Mouse (Mus musculus): ENCODE measurements around the gene Pfkm. TPM values are rescaled to one million over a fixed set of nuclear protein-coding genes. Genes with fewer than 3 reads are reported as not detected.

The Pfkm gene
- polyA plus RNA-seq, 1 experiment, result 391 TPM

DNA sequence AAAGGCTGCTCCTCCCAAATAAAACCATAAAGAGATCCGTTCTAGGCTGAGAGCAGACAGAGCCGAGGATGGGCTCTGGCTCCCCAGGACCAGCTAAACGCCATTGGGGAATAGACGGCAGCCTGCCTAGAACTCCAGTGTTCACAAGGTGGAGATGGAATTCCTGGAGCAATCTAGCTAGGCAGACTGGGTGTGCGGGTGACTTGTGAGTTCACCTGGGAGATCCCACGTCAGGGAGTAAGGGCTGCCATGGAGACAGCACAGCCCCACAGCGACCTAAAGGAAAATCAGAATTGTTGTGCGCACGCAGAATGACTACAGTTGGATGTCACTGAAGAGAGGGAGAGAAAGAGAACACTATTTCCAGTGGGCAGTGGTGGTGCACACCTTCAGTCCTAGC, 23.9 kb upstream of the Pfkm start:
- peaks cover 5% of the 10 kb centered on the region; the same call in 1 of the 2 replicates for H3K4me1 ChIP-seq (ENCODE audit: control insufficient read depth, insufficient read depth, low read length)
- TF ChIP-seq POLR2A (IDR thresholded peaks at IDR 0.05; ENCODE audit: extremely low read depth, insufficient read depth, low read length) (no peak), CTCF (IDR thresholded peaks at IDR 0.05; ENCODE audit: extremely low read depth, insufficient read depth, low read length) (no peak)
- no peak overlapping the region for H3K4me3 ChIP-seq (ENCODE audit: insufficient read depth, low read length)
- no peak overlapping the region for H3K27ac ChIP-seq (ENCODE audit: insufficient read depth, low read length)

DNA sequence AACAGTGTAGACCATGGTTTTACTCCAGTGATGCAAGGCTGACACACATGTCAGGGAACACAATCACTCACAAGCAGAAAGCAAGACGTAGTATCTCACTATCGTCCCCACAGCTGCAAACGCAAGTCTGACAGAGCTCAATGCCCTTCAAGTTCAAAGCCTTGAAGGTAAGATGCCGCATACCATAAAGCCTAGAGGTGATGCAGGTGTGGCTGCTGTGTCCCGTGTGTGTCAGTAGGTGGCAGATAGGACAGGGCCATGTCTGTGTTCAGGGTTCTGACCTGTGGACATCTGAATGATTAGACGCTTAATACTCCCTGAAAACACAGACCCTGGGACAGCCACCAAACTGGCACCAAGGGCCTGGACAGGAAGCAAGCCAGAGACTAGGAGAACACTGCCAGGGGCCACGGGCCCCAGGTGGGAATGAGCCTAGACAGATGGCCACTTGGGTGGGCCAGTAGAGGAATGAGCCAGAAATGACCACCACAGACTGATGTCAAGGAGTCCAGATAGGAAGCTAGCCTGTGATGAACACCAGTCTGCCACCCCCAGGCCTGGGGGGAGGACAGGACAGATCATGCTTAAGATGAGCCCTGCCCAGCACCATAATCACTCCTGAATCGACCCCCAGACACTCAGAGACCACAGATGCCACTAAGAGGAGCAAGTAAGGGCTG, 22.7 kb upstream of the Pfkm start:
- no peak overlapping the region for H3K27ac ChIP-seq (ENCODE audit: insufficient read depth, low read length)
- H3K4me1 ChIP-seq (ENCODE audit: control insufficient read depth, insufficient read depth, low read length), result peaks cover 5% of the 10 kb centered on the region; the same call in 1 of the 2 replicates
- no peak overlapping the region for H3K4me3 ChIP-seq (ENCODE audit: insufficient read depth, low read length)
- TF ChIP-seq POLR2A (IDR thresholded peaks at IDR 0.05; ENCODE audit: extremely low read depth, insufficient read depth, low read length) (no peak), CTCF (IDR thresholded peaks at IDR 0.05; ENCODE audit: extremely low read depth, insufficient read depth, low read length) (no peak)

DNA sequence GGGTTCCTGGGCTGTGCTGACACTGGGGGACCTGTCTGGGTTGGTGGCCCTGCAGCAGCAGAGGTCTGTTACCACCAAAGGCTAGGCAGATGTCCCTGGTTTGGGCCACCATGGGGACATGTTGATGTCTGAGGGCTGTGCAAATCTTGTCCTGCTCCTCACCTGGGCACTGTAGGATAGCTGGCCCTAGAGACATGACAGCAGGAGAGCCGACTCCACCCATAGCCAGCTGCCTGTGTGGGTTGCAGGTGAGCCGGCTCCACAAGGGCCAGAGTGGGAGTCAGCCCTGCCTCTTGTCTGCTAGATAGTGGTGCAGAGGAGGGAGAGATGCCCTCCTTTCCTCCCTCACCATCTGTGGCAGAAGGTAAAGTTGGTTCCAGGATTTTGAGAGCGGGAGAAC, 22.0 kb upstream of the Pfkm start:
- H3K27ac ChIP-seq (ENCODE audit: insufficient read depth, low read length), result no peak overlapping the region
- TF ChIP-seq CTCF (IDR thresholded peaks at IDR 0.05; ENCODE audit: extremely low read depth, insufficient read depth, low read length) (no peak), POLR2A (IDR thresholded peaks at IDR 0.05; ENCODE audit: extremely low read depth, insufficient read depth, low read length) (no peak)
- H3K4me1 ChIP-seq (ENCODE audit: control insufficient read depth, insufficient read depth, low read length), result peaks cover 5% of the 10 kb centered on the region; the same call in 1 of the 2 replicates
- H3K4me3 ChIP-seq (ENCODE audit: insufficient read depth, low read length), result no peak overlapping the region

DNA sequence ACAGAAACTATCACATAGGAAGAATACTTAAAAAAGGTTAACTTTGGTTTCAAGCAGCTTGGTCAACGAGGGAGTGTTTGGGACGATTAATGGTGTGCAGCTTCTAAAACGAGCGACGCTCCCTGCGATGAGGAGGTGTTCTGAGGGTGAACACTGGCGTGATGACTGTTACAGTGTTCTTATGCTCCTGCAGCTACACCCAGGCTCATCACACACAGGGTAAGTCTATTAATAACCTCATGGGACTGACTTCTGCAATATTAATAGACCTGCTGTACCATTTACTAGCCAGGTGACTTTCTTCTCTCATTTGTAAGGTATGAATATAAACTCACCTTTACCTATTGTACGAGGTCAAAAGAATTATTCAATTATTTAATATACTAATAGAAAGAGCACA, 17.9 kb upstream of the Pfkm start:
- no peak overlapping the region for H3K4me3 ChIP-seq (ENCODE audit: insufficient read depth, low read length)
- peaks cover 5% of the 10 kb centered on the region; the same call in 1 of the 2 replicates for H3K4me1 ChIP-seq (ENCODE audit: control insufficient read depth, insufficient read depth, low read length)
- no peak for TF ChIP-seq CTCF (IDR thresholded peaks at IDR 0.05; ENCODE audit: extremely low read depth, insufficient read depth, low read length)
- no peak overlapping the region for H3K27ac ChIP-seq (ENCODE audit: insufficient read depth, low read length)

DNA sequence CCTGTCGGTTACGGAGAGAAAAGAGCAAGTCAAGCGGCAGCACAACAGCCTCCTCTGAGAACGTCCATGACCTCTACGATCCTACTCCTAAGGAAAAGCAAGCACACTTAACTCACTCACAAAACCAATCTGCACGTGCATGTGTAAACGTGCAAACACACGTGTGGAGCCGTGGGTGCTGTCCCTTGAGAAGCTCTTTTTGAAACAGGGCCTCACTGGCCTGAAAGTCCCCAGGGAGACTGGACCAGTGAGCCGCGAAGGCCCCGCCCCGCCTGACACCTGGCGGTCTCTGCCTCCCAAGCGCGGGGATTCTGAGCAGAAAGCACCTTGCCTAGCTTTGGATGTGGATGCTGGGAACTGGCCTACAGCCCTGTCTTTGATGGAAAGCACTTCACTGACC, 17.4 kb upstream of the Pfkm start:
- Histone ChIP-seq H3K27ac (ENCODE audit: insufficient read depth, low read length) (no peak overlapping the region), H3K4me1 (ENCODE audit: control insufficient read depth, insufficient read depth, low read length) (peaks cover 5% of the 10 kb centered on the region; the same call in 1 of the 2 replicates), H3K4me3 (ENCODE audit: insufficient read depth, low read length) (no peak overlapping the region)
- TF ChIP-seq CTCF (IDR thresholded peaks at IDR 0.05; ENCODE audit: extremely low read depth, insufficient read depth, low read length), result no peak
- TF ChIP-seq POLR2A (IDR thresholded peaks at IDR 0.05; ENCODE audit: extremely low read depth, insufficient read depth, low read length), result no peak

DNA sequence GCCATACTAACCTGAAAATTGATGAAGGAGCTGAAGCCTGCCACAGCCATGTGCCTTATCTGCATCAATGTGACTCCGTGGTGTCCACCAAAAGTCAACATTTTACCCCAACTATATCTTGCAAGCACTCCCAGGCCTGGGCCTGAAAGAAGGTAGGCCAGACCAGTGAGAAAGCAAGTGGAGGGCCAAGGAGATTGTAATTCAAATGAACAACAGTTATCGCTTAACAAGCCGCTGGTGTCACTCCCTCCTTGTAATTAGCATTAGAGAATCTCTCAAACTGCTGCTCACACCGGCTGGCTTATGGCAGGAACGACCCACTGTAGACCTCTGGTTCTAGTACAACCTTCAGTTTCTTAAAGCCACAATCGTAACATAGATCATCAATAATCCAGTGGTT, 15.5 kb upstream of the Pfkm start:
- Histone ChIP-seq H3K4me1 (ENCODE audit: control insufficient read depth, insufficient read depth, low read length) (no peaks in the 10 kb centered on the region), H3K4me3 (ENCODE audit: insufficient read depth, low read length) (no peak overlapping the region), H3K27ac (ENCODE audit: insufficient read depth, low read length) (no peak overlapping the region)
- TF ChIP-seq POLR2A (IDR thresholded peaks at IDR 0.05; ENCODE audit: extremely low read depth, insufficient read depth, low read length) (no peak), CTCF (IDR thresholded peaks at IDR 0.05; ENCODE audit: extremely low read depth, insufficient read depth, low read length) (no peak)

DNA sequence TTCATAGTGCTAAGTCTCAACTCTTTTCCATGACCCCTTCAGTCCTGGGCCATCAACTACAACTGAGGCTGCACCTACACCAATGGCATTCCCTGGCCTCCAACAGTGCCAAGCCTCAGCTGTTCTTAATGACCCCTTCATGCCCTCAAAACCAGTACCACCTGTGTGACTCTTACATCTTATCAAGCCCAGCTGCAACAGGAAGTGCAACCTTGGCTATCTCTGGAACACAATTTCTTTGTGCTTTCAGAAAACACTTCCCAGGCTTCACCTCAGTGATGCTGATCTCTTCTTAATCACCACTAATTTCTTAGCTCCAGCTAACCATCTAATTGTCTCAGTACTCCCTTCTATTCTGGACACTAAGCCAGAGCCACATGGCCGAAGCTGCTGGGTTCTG, 3.5 kb upstream of the Pfkm start:
- H3K4me3 ChIP-seq (ENCODE audit: insufficient read depth, low read length), result no peak overlapping the region
- no peaks in the 10 kb centered on the region for H3K4me1 ChIP-seq (ENCODE audit: control insufficient read depth, insufficient read depth, low read length)
- no peak overlapping the region for H3K27ac ChIP-seq (ENCODE audit: insufficient read depth, low read length)
- TF ChIP-seq POLR2A (IDR thresholded peaks at IDR 0.05; ENCODE audit: extremely low read depth, insufficient read depth, low read length) (no peak), CTCF (IDR thresholded peaks at IDR 0.05; ENCODE audit: extremely low read depth, insufficient read depth, low read length) (no peak)

DNA sequence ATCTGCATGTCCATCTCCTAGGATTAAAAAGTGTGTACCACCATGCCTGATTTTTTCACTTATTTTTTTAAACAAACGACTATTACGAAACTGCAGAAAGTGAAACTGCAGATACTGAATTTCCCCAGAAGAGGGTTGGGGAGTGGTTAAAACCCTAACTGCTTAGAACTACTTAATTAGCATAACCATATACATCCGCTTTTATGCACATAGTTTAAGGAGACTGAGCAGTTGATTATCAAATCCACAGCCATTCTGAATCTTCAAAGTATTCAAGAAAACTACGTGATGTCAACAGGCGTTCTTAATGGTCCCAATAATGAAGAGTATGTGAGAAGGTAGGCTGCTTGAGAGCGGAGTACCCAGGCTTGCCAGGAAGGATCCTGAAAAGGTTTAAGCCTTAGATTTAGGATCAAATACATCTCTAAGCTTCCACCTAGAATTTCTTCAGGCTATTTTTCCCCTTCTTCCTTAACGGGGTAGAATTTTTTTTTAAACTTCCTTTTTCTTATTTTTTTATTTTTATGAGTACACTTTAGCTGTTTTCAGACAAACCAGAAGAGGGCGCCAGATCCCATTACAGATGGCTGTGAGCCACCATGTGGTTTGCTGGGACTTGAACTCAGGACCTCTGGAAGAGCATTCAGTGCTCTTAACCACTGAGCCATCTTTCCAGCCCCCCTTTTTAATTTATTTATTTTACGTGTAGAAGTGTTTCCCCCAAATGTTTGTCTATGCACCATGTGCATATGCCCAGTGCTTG, 2.8 kb upstream of the Pfkm start:
- no peak overlapping the region for H3K27ac ChIP-seq (ENCODE audit: insufficient read depth, low read length)
- TF ChIP-seq CTCF (IDR thresholded peaks at IDR 0.05; ENCODE audit: extremely low read depth, insufficient read depth, low read length) (peak; percentile 40), POLR2A (IDR thresholded peaks at IDR 0.05; ENCODE audit: extremely low read depth, insufficient read depth, low read length) (no peak)
- no peak overlapping the region for H3K4me3 ChIP-seq (ENCODE audit: insufficient read depth, low read length)
- no peaks in the 10 kb centered on the region for H3K4me1 ChIP-seq (ENCODE audit: control insufficient read depth, insufficient read depth, low read length)

DNA sequence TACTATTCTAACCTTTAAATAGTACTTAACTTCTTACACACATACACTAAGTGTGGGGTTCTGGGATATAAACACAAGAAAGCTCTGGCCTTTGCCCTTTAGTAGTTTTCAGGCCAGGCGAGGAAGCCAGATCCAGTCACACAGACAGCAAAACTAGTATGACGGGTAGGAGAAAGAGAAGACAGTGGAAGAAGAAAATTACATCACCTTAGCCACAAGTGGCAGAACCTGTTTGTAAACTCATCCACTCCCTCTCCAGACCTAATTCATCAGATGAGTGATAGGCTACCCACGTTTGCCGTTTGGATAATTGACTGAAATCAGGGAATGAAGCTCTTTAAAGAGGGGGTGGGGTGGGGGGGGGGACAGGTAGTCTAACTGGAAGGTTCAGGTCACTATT, 548 bp upstream of the Pfkm start:
- Histone ChIP-seq H3K4me1 (ENCODE audit: control insufficient read depth, insufficient read depth, low read length) (no peaks in the 10 kb centered on the region), H3K27ac (ENCODE audit: insufficient read depth, low read length) (no peak overlapping the region), H3K4me3 (ENCODE audit: insufficient read depth, low read length) (no peak overlapping the region; the same call in 1 of the 2 replicates)
- TF ChIP-seq CTCF (IDR thresholded peaks at IDR 0.05; ENCODE audit: extremely low read depth, insufficient read depth, low read length) (no peak), POLR2A (IDR thresholded peaks at IDR 0.05; ENCODE audit: extremely low read depth, insufficient read depth, low read length) (no peak)

All from cortical plate, adult 2 months (tissue).